Mouse (Mus musculus) embryonic facial prominence, embryonic 12.5 days (tissue): Measurements from ENCODE around the gene Nepn. TPM values are rescaled to one million over a fixed set of nuclear protein-coding genes. Genes with fewer than 3 reads are reported as not detected.

Experiments used
- ATAC-seq: fragments of 200-750 bp; cut with Nextera tagmentation; 2 replicates; pipeline ENCODE4 v1.8.0; 2017; ENCODE audit not compliant: insufficient number of reproducible peaks, insufficient read depth, low FRiP score, low TSS enrichment
- H3K27ac ChIP-seq: fragments of 300-500 bp; sonication (generic); 2 replicates; pipeline ENCODE4 v1.5.1; 2016; ENCODE audit warnings: mild to moderate bottlenecking
- H3K27me3 ChIP-seq: fragments of 300-500 bp; sonication (generic); 2 replicates; pipeline ENCODE4 v1.6.1; 2016; ENCODE audit warnings: mild to moderate bottlenecking, moderate library complexity
- H3K36me3 ChIP-seq: fragments of 300-500 bp; sonication (generic); 2 replicates; pipeline ENCODE4 v1.6.1; 2016; ENCODE audit warnings: mild to moderate bottlenecking
- H3K4me1 ChIP-seq: fragments of 300-500 bp; sonication (generic); 2 replicates; pipeline ENCODE4 v1.6.1; 2016
- H3K4me2 ChIP-seq: fragments of 300-500 bp; sonication (generic); replicated peaks from 2 replicates; pipeline ENCODE4 v1.6.1; 2016; ENCODE audit warnings: mild to moderate bottlenecking, moderate library complexity
- H3K4me3 ChIP-seq: fragments of 300-500 bp; sonication (generic); 2 replicates; pipeline ENCODE4 v1.5.1; 2016; ENCODE audit warnings: mild to moderate bottlenecking
- H3K9ac ChIP-seq: fragments of 300-500 bp; sonication (generic); 2 replicates; pipeline ENCODE4 v1.6.1; 2016; ENCODE audit warnings: mild to moderate bottlenecking, moderate library complexity
- H3K9me3 ChIP-seq: fragments of 300-500 bp; sonication (generic); 2 replicates; pipeline ENCODE4 v1.6.1; 2016; ENCODE audit warnings: mild to moderate bottlenecking, moderate library complexity
- WGBS: fragments of 180-500 bp; shearing (Covaris S2); methylation state at CpG from one replicate; pipeline ENCODE4 v1.1.7; 2016; 5-methylcytosine and 5-hydroxymethylcytosine counted together
- polyA plus RNA-seq: library from polyadenylated mRNA; unstranded; fragments of >200 nt; fragmentation: Nextera tagmentation; extraction: Ambion mirVana; gene quantifications from 2 replicates; pipeline ENCODE4 v1.2.1, GENCODE M21; 2016

Gene Nepn
- polyA plus RNA-seq, 1 experiment from 2014 or later, result 0.14 TPM

DNA sequence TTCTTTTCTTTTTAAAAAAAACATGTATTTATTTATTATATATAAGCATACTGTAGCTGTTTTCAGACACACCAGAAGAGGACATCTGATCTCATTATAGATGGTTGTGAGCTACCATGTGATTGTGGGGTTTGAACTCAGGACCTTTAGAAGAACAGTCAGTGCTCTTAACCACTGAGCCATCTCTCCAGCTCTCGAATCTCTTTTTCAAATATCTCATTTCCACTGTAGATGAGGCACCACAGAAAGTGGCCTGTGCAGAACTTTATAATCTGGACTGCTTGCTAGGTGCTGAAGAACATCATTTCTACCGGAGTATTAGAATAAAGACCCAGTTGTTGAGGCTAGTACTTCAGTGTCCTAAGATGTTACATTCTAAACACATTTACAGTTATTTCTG is 26.2 kb downstream of the Nepn start:
- no peak overlapping the region for H3K9ac ChIP-seq
- peaks cover 20% of the 10 kb centered on the region for H3K4me1 ChIP-seq
- no peaks in the 10 kb centered on the region for H3K36me3 ChIP-seq
- no peak overlapping the region for H3K4me3 ChIP-seq
- ATAC-seq, result no peak
- no peaks in the 10 kb centered on the region for H3K27me3 ChIP-seq
- no peak overlapping the region for H3K27ac ChIP-seq
- no peaks in the 10 kb centered on the region for H3K9me3 ChIP-seq
- WGBS, result 88% methylated on average over 2 of the region's 2 CpGs
- H3K4me2 ChIP-seq, result no peak overlapping the region

DNA sequence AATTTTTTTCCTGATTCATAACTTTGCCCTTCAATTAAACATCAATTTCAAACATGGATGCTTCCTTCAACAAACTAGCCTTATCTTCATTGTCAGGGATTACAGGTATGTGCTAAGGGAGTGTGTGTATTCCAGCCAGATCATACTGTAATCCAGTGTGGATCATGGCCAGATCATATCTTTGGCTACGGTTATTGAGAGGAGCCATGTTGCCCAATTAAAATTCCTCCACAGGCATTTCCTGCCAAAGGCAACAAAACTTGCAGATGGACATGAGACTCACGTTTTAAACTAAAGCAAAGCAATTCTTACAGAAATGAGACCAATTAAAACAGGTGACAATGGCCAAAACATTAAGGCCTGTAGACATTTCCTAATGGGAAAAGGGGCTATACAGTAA is 27.7 kb downstream of the Nepn start:
- H3K4me1 ChIP-seq, result peaks cover 22% of the 10 kb centered on the region
- H3K9me3 ChIP-seq, result no peaks in the 10 kb centered on the region
- no peaks in the 10 kb centered on the region for H3K36me3 ChIP-seq
- ATAC-seq, result no peak
- no peak overlapping the region for H3K9ac ChIP-seq
- H3K27me3 ChIP-seq, result no peaks in the 10 kb centered on the region
- 0 out of 2 replicates have a peak overlapping the region, but pooled peaks have one; percentile 90 for H3K4me3 ChIP-seq
- no peak overlapping the region for H3K27ac ChIP-seq
- WGBS, result 33% methylated on average over 2 of the region's 2 CpGs
- peak overlapping the region; percentile 64 for H3K4me2 ChIP-seq

- no peaks in the 10 kb centered on the region for H3K9me3 ChIP-seq
- H3K4me1 ChIP-seq, result peaks cover 22% of the 10 kb centered on the region
- no peaks in the 10 kb centered on the region for H3K27me3 ChIP-seq
- peak within 1 kb of the TSS; percentile 91 for H3K27ac ChIP-seq
- peak within 1 kb of the TSS; percentile 91 for H3K9ac ChIP-seq
- WGBS, result under 1% methylated on average over 64 of the region's 79 CpGs
- H3K4me3 ChIP-seq, result peak within 1 kb of the TSS; percentile 90
- no peaks in the 10 kb centered on the region for H3K36me3 ChIP-seq
- ATAC-seq, result peak; percentile 99
- peak within 1 kb of the TSS; percentile 64 for H3K4me2 ChIP-seq
Measured at GRCm38 (mm10) chr10:52417299-52417997, 28.7 kb downstream of the Nepn start, which contains the start of gene Nus1. Nus1 (plus strand) TSS chr10:52417547.

DNA sequence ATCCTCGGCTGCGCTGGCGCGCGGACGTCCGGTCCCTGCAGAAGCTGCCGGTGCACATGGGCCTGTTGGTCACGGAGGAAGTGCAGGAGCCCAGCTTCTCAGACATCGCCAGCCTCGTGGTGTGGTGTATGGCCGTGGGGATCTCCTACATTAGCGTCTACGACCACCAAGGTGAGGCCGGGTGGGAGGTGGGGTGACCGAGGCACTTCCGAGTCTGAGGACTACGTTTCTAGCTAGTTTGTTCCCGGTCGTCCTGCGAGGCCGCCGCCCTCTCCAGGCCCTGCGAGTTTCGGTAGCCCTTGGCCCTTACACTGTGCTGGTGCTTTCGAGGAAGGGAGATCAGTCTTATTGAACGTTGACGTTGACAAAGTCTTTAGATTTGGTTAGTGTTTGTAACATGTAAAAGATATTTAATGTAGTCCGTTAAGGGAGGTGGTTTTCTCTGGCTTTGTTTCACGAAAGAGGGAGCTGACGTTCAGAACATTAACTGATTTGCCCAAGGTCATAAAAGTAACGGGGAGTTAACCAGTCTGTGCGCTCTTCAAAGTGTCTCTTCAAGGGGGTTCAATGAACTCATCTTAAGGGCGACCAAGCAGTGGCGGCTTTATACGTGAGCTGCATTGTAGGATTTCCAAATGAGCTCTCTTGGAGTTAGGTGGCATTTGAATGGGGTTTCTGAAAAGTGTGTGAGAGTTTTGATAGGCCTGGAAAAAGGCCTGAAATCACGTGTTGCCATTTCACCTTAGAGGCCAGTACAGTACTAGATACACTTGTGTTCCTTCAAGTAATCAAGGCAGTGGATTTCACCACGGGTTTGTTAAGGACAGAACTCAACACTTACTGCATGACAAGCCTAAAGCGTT is 29.5 kb downstream of the Nepn start:
- WGBS, result 2% methylated on average over 39 of the region's 39 CpGs
- Histone ChIP-seq H3K9ac (peak overlapping the region; percentile 91), H3K4me2 (peak overlapping the region; percentile 64), H3K36me3 (no peaks in the 10 kb centered on the region), H3K4me1 (peaks cover 22% of the 10 kb centered on the region), H3K27me3 (no peaks in the 10 kb centered on the region), H3K4me3 (peak overlapping the region; percentile 90), H3K9me3 (no peaks in the 10 kb centered on the region), H3K27ac (peak overlapping the region; percentile 91)
- ATAC-seq, result peak; percentile 54

- Histone ChIP-seq H3K4me3 (peak overlapping the region; percentile 90), H3K27ac (no peak overlapping the region), H3K9ac (peak overlapping the region; percentile 91), H3K4me2 (peak overlapping the region; percentile 64), H3K9me3 (no peaks in the 10 kb centered on the region), H3K27me3 (no peaks in the 10 kb centered on the region), H3K36me3 (no peaks in the 10 kb centered on the region), H3K4me1 (peaks cover 22% of the 10 kb centered on the region)
- 75% methylated on average over 5 of the region's 5 CpGs for WGBS
- ATAC-seq, result no peak
Measured at GRCm38 (mm10) chr10:52418931-52419330, 30.2 kb downstream of the Nepn start.

DNA sequence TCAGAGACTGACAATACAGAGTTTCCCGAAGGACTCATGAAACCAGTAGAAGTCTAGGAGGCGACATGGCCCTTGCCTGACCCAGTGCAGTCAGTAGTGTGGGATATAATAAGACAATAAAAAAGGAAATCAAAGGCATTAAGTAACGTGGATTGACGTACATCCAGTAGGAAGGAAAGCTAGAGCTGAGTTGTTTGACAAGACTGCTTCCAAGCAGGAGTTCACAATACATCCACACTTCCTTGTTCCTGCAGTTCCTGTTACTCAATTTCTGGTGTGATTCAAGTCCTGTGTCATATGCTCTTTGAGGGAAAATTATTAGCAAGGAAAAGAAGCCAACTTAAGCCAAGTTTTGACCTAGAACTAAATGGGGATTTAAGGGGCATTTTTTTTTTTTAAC is 30.6 kb downstream of the Nepn start:
- H3K4me3 ChIP-seq, result no peak overlapping the region
- H3K27ac ChIP-seq, result no peak overlapping the region
- no peaks in the 10 kb centered on the region for H3K36me3 ChIP-seq
- H3K4me2 ChIP-seq, result peak overlapping the region; percentile 64
- 83% methylated on average over 4 of the region's 4 CpGs for WGBS
- peaks cover 22% of the 10 kb centered on the region for H3K4me1 ChIP-seq
- no peaks in the 10 kb centered on the region for H3K27me3 ChIP-seq
- H3K9me3 ChIP-seq, result no peaks in the 10 kb centered on the region
- 0 out of 2 replicates have a peak overlapping the region, but pooled peaks have one; percentile 91 for H3K9ac ChIP-seq
- ATAC-seq, result no peak

- H3K27me3 ChIP-seq, result no peaks in the 10 kb centered on the region
- no peak for ATAC-seq
- H3K36me3 ChIP-seq, result no peaks in the 10 kb centered on the region
- WGBS, result 88% methylated on average over 1 of the region's 1 CpGs
- H3K9me3 ChIP-seq, result no peaks in the 10 kb centered on the region
- H3K27ac ChIP-seq, result no peak overlapping the region
- peaks cover 22% of the 10 kb centered on the region for H3K4me1 ChIP-seq
- no peak overlapping the region for H3K9ac ChIP-seq
- H3K4me3 ChIP-seq, result no peak overlapping the region
- no peak overlapping the region for H3K4me2 ChIP-seq
Measured at GRCm38 (mm10) chr10:52420526-52420925, 31.8 kb downstream of the Nepn start.

DNA sequence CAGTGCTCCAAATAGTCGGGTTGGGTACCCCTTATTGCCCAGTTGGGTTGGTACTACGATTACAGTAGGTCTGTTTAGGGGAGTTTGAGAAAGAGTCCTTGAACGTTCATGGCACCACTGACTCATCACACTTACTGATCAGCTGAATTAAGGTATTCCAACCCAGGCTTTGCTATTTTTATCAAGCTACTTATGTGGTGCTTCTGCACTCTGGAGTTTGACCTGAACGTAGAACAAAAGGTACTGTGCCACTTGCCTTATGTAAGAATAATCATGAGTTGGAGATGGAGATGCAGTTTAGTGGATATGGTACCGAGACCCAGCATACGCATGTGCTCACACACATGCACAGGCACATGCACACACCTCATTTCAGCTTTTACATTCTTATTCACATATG is 32.9 kb downstream of the Nepn start:
- Histone ChIP-seq H3K9ac (no peak overlapping the region), H3K27ac (no peak overlapping the region), H3K4me3 (no peak overlapping the region), H3K9me3 (no peaks in the 10 kb centered on the region), H3K4me2 (no peak overlapping the region), H3K4me1 (peaks cover 18% of the 10 kb centered on the region), H3K36me3 (no peaks in the 10 kb centered on the region), H3K27me3 (no peaks in the 10 kb centered on the region)
- no peak for ATAC-seq
- 93% methylated on average over 6 of the region's 6 CpGs for WGBS

GRCm38 (mm10) chr10:52423097-52423496 is 34.3 kb downstream of the Nepn start:
- Histone ChIP-seq H3K9ac (no peak overlapping the region), H3K27ac (no peak overlapping the region), H3K4me1 (peaks cover 16% of the 10 kb centered on the region), H3K36me3 (no peaks in the 10 kb centered on the region), H3K4me3 (no peak overlapping the region), H3K9me3 (no peaks in the 10 kb centered on the region), H3K4me2 (no peak overlapping the region), H3K27me3 (no peaks in the 10 kb centered on the region)
- ATAC-seq, result no peak
- WGBS, result 86% methylated on average over 2 of the region's 2 CpGs

- 91% methylated on average over 7 of the region's 7 CpGs for WGBS
- H3K4me3 ChIP-seq, result no peak overlapping the region
- no peak overlapping the region for H3K27ac ChIP-seq
- ATAC-seq, result no peak
- H3K9me3 ChIP-seq, result no peaks in the 10 kb centered on the region
- H3K36me3 ChIP-seq, result peaks cover 14% of the 10 kb centered on the region
- no peak overlapping the region for H3K9ac ChIP-seq
- no peak overlapping the region for H3K4me2 ChIP-seq
- H3K27me3 ChIP-seq, result no peaks in the 10 kb centered on the region
- H3K4me1 ChIP-seq, result no peaks in the 10 kb centered on the region
Measured at GRCm38 (mm10) chr10:52426314-52426980, 37.7 kb downstream of the Nepn start.

DNA sequence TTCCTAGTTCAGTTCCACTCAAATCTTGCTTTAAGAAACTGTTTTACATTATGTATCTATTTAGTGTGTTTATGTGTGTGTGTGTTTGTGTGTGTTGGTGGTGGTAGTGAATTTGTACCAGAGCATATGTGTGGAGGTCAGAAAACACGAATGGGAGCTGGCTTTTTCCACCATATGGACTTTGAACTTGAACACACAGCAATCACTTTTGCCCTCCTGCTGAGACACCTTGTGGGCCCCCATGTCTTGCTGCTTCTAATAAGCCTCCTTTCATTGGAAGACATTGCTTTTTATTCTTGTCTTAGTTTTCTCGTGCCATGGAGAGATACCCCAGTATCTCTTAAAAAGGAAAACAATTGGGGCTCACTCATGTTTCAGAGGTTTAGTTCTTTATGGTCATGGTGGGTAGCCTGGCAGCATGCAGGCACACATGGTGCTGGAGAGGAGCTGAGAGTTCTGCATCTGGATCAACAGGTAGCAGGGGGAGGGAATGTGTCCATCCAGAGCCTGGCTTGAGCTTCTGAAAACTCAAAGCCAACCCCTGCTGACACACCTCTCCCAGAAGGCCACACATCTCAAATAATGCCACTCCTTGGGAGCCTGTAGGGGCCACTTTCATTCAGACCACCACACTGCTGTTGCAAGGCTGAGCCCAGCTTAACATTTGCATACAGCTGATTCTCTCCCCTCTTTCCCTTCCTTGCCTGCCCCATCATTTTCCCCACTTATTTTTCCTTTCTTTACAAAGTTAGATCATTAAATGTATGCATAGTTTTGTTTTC is 39.1 kb downstream of the Nepn start:
- Histone ChIP-seq H3K4me3 (no peak overlapping the region), H3K27me3 (no peaks in the 10 kb centered on the region), H3K4me2 (no peak overlapping the region), H3K9ac (no peak overlapping the region), H3K27ac (no peak overlapping the region), H3K4me1 (no peaks in the 10 kb centered on the region), H3K9me3 (no peaks in the 10 kb centered on the region), H3K36me3 (peaks cover 21% of the 10 kb centered on the region)
- ATAC-seq, result no peak
- 54% methylated on average over 2 of the region's 2 CpGs for WGBS
